Mouse (Mus musculus): ENCODE data around the gene 1700084M14Rik. TPM values are rescaled to one million over a fixed set of nuclear protein-coding genes. Genes with fewer than 3 reads are reported as not detected.
"Not testable (repeated sequence)": the region's sequence is repeated elsewhere in the genome, so short reads cannot be mapped to it uniquely, and the experiment has no call there.

The 1700084M14Rik gene
- polyA plus RNA-seq (2012; rRNA removed), result not detected in 2 replicates

DNA sequence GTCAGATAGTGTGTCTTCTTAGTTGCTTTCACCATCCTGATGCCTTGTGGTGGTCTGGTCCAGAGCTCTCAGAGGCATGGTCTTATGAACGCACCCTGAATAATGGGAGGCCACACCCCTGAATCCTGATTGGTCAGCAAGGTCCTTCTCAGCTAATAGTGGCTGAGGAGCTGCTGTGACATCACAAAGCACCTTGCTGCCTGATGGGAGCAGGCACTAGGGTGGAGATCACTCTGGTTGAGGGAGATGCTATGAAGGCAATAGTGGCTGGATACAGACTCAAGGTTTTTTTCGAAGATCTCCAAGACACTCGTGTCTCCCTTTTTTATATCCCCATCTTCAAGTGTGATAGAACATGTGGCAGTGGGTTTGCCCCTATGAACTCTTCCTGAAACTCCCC, at the start of gene 1700084M14Rik:
Gene 1700084M14Rik (minus strand): TSS at position 101 of the 400 bp plus-strand sequence.
- H3K27ac ChIP-seq (ENCODE audit: insufficient read depth, low read length); H3K4me3 ChIP-seq (replicated peaks; ENCODE audit: insufficient read depth, low read depth, low read length); H3K27me3 ChIP-seq (ENCODE audit: control insufficient read depth, insufficient read depth, low read length); H3K4me1 ChIP-seq (ENCODE audit: control insufficient read depth, insufficient read depth, low read length); DNase-seq: not testable (repeated sequence)
- 89% methylated on average over 3 of the region's 3 CpGs for WGBS

Other genes with a start within 250 kb of the 1700084M14Rik start
- not detected in 2 replicates for gene Mageb2, start 244.2 kb downstream of the 1700084M14Rik start, polyA plus RNA-seq (2012; rRNA removed)
- gene Gm5072, start 183.4 kb downstream of the 1700084M14Rik start, polyA plus RNA-seq (2012; rRNA removed), result not detected in 2 replicates
- not detected in 2 replicates for gene Gm8914, start 95.8 kb downstream of the 1700084M14Rik start, polyA plus RNA-seq (2012; rRNA removed)
- gene Gm14781, start 56.3 kb upstream of the 1700084M14Rik start, polyA plus RNA-seq (2012; rRNA removed), result not detected in 2 replicates
- gene Mageb5, start 207.1 kb upstream of the 1700084M14Rik start, polyA plus RNA-seq (2012; rRNA removed), result not detected in 2 replicates